39 mouse cellular contexts compared by ENCODE assay signal in the genomic region with DNA sequence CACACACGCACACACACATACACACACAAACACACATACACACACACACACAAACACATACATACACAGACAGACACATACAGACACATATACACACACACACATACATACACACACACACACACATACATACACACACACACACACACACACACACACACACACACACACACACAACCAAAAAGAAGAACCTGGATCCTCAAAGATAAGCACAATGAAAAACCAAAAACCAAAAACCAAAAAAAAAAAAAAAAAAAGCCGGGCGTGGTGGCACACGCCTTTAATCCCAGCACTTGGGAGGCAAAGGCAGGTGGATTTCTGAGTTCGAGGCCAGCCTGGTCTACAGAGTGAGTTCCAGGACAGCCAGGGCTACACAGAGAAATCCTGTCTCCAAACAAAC. TPM values are rescaled to one million over a fixed set of nuclear protein-coding genes. Genes with fewer than 3 reads are reported as not detected.
"Had no signal": no experiment of that assay in that cellular context is flagged by ENCODE, and none has a peak within 500 bp of the region (broad histone marks: within the 10 kb centered on the region; RNA-seq: fewer than 3 reads in every experiment).

No protein-coding gene starts in this region.

RNA-seq across cellular contexts. Expression of gene Smco2, which starts 14.5 kb away (rescaled TPM):
- total RNA-seq: left cerebral cortex, postnatal 10 days; left cerebral cortex, postnatal 14 days; left cerebral cortex, postnatal 25 days; left cerebral cortex, postnatal 36 days; left cerebral cortex, postnatal 4 days; liver, adult 2 months; megakaryocyte progenitor cell, adult 5-6 weeks; megakaryocyte, adult 5-6 weeks; megakaryocyte-erythroid progenitor cell, adult 5-6 weeks; midbrain, postnatal 0 days; monocyte, adult 5-6 weeks had no signal
- polyA plus RNA-seq: limb, embryonic 10.5 days; limb, embryonic 11.5 days; limb, embryonic 12.5 days; limb, embryonic 13.5 days; limb, embryonic 14.5 days; limb, embryonic 15.5 days; liver, embryonic 11.5 days; liver, embryonic 12.5 days; liver, embryonic 13.5 days; liver, embryonic 14.5 days; liver, embryonic 15.5 days; liver, embryonic 16.5 days; liver, postnatal 0 days; lung, embryonic 14.5 days; lung, embryonic 15.5 days; lung, embryonic 16.5 days; lung, postnatal 0 days; macrophage; midbrain, embryonic 10.5 days; midbrain, embryonic 11.5 days; midbrain, embryonic 12.5 days; midbrain, embryonic 13.5 days; midbrain, embryonic 14.5 days; midbrain, embryonic 15.5 days; midbrain, embryonic 16.5 days; midbrain, postnatal 0 days; myocyte; neural tube, embryonic 11.5 days; neural tube, embryonic 12.5 days had no signal
